Mouse (Mus musculus): ENCODE measurements around the gene Cd244a. TPM values are rescaled to one million over a fixed set of nuclear protein-coding genes. Genes with fewer than 3 reads are reported as not detected.

Cd244a gene
- polyA plus RNA-seq, 1 experiment, result 1.9 TPM

GRCm38 (mm10) chr1:171646429-171646940, 87.5 kb downstream of the Cd244a start:
- Histone ChIP-seq H3K27ac (ENCODE audit: control insufficient read depth, insufficient read depth, low read length) (peak overlapping the region; percentile 23; the same call in 1 of the 2 replicates), H3K27me3 (ENCODE audit: control insufficient read depth, insufficient read depth, low read length) (no peaks in the 10 kb centered on the region), H3K4me3 (ENCODE audit: control insufficient read depth, insufficient read depth, low read length) (no peak overlapping the region), H3K36me3 (ENCODE audit: control insufficient read depth, insufficient read depth, low read length) (no peaks in the 10 kb centered on the region), H3K4me1 (replicated peaks; ENCODE audit: control insufficient read depth, insufficient read depth, low read length) (peaks cover 3% of the 10 kb centered on the region; the same call in 1 of the 2 replicates)
- TF ChIP-seq CTCF (IDR thresholded peaks at IDR 0.05; ENCODE audit: borderline replicate concordance, control insufficient read depth, extremely low read depth, insufficient read depth, low read length, poor library complexity) (no peak), POLR2A (IDR thresholded peaks at IDR 0.05; ENCODE audit: control insufficient read depth, extremely low read depth, insufficient read depth, low read length, poor library complexity) (no peak)
- no peak for DNase-seq
- 77% methylated on average over 5 of the region's 5 CpGs for WGBS

- Histone ChIP-seq H3K4me1 (replicated peaks; ENCODE audit: control insufficient read depth, insufficient read depth, low read length) (peaks cover 3% of the 10 kb centered on the region; the same call in 1 of the 2 replicates), H3K4me3 (ENCODE audit: control insufficient read depth, insufficient read depth, low read length) (no peak overlapping the region), H3K27ac (ENCODE audit: control insufficient read depth, insufficient read depth, low read length) (no peak overlapping the region), H3K27me3 (ENCODE audit: control insufficient read depth, insufficient read depth, low read length) (no peaks in the 10 kb centered on the region), H3K36me3 (ENCODE audit: control insufficient read depth, insufficient read depth, low read length) (no peaks in the 10 kb centered on the region)
- TF ChIP-seq POLR2A (IDR thresholded peaks at IDR 0.05; ENCODE audit: control insufficient read depth, extremely low read depth, insufficient read depth, low read length, poor library complexity), result no peak
- no peak for TF ChIP-seq CTCF (IDR thresholded peaks at IDR 0.05; ENCODE audit: borderline replicate concordance, control insufficient read depth, extremely low read depth, insufficient read depth, low read length, poor library complexity)
- WGBS, result 82% methylated on average over 5 of the region's 5 CpGs
- DNase-seq, result no peak
Observed at GRCm38 (mm10) chr1:171647716-171648115, 88.7 kb downstream of the Cd244a start.

- no peak overlapping the region for H3K27ac ChIP-seq (ENCODE audit: control insufficient read depth, insufficient read depth, low read length)
- no peak for TF ChIP-seq POLR2A (IDR thresholded peaks at IDR 0.05; ENCODE audit: control insufficient read depth, extremely low read depth, insufficient read depth, low read length, poor library complexity)
- TF ChIP-seq CTCF (IDR thresholded peaks at IDR 0.05; ENCODE audit: borderline replicate concordance, control insufficient read depth, extremely low read depth, insufficient read depth, low read length, poor library complexity), result no peak
- no peaks in the 10 kb centered on the region for H3K4me1 ChIP-seq (replicated peaks; ENCODE audit: control insufficient read depth, insufficient read depth, low read length)
- 23% methylated on average over 8 of the region's 8 CpGs for WGBS
- no peak for DNase-seq
- H3K4me3 ChIP-seq (ENCODE audit: control insufficient read depth, insufficient read depth, low read length), result no peak overlapping the region
- no peaks in the 10 kb centered on the region for H3K36me3 ChIP-seq (ENCODE audit: control insufficient read depth, insufficient read depth, low read length)
- H3K27me3 ChIP-seq (ENCODE audit: control insufficient read depth, insufficient read depth, low read length), result no peaks in the 10 kb centered on the region
Observed at GRCm38 (mm10) chr1:171648840-171649239, 89.8 kb downstream of the Cd244a start.

GRCm38 (mm10) chr1:171652734-171653133, 93.7 kb downstream of the Cd244a start, which contains the start of gene Slamf7:
Gene Slamf7, minus strand, starts transcription at chr1:171653035.
- DNase-seq, result no peak
- WGBS, result 91% methylated on average over 5 of the region's 5 CpGs
- H3K27ac ChIP-seq (ENCODE audit: control insufficient read depth, insufficient read depth, low read length), result no peak within 1 kb of the TSS
- no peaks in the 10 kb centered on the region for H3K27me3 ChIP-seq (ENCODE audit: control insufficient read depth, insufficient read depth, low read length)
- TF ChIP-seq POLR2A (IDR thresholded peaks at IDR 0.05; ENCODE audit: control insufficient read depth, extremely low read depth, insufficient read depth, low read length, poor library complexity), result no peak
- no peak for TF ChIP-seq CTCF (IDR thresholded peaks at IDR 0.05; ENCODE audit: borderline replicate concordance, control insufficient read depth, extremely low read depth, insufficient read depth, low read length, poor library complexity)
- no peaks in the 10 kb centered on the region for H3K4me1 ChIP-seq (replicated peaks; ENCODE audit: control insufficient read depth, insufficient read depth, low read length)
- H3K36me3 ChIP-seq (ENCODE audit: control insufficient read depth, insufficient read depth, low read length), result no peaks in the 10 kb centered on the region
- no peak within 1 kb of the TSS for H3K4me3 ChIP-seq (ENCODE audit: control insufficient read depth, insufficient read depth, low read length)

GRCm38 (mm10) chr1:171658561-171658991, 99.6 kb downstream of the Cd244a start:
- no peaks in the 10 kb centered on the region for H3K4me1 ChIP-seq (replicated peaks; ENCODE audit: control insufficient read depth, insufficient read depth, low read length)
- no peaks in the 10 kb centered on the region for H3K36me3 ChIP-seq (ENCODE audit: control insufficient read depth, insufficient read depth, low read length)
- H3K27ac ChIP-seq (ENCODE audit: control insufficient read depth, insufficient read depth, low read length), result no peak overlapping the region
- peak; percentile 8 for DNase-seq
- 82% methylated on average over 5 of the region's 5 CpGs for WGBS
- H3K4me3 ChIP-seq (ENCODE audit: control insufficient read depth, insufficient read depth, low read length), result no peak overlapping the region
- TF ChIP-seq CTCF (IDR thresholded peaks at IDR 0.05; ENCODE audit: borderline replicate concordance, control insufficient read depth, extremely low read depth, insufficient read depth, low read length, poor library complexity) (no peak), POLR2A (IDR thresholded peaks at IDR 0.05; ENCODE audit: control insufficient read depth, extremely low read depth, insufficient read depth, low read length, poor library complexity) (no peak)
- no peaks in the 10 kb centered on the region for H3K27me3 ChIP-seq (ENCODE audit: control insufficient read depth, insufficient read depth, low read length)

Other genes with a start within 250 kb of the Cd244a start
- gene Dedd, start 230.0 kb upstream of the Cd244a start, polyA plus RNA-seq (2012; rRNA removed), result 60.8 and 61.5 TPM in 2 replicates
- gene Nit1, start 213.5 kb upstream of the Cd244a start, polyA plus RNA-seq (2012; rRNA removed), result 48.8 and 52.2 TPM in 2 replicates
- 15.8 and 16.6 TPM in 2 replicates for gene Pfdn2, start 213.5 kb upstream of the Cd244a start, polyA plus RNA-seq (2012; rRNA removed)
- 0.39 and 0.69 TPM in 2 replicates for gene Klhdc9, start 198.4 kb upstream of the Cd244a start, polyA plus RNA-seq (2012; rRNA removed)
- 2.7 and 3.5 TPM in 2 replicates for gene Nectin4, start 189.1 kb upstream of the Cd244a start, polyA plus RNA-seq (2012; rRNA removed)
- gene Arhgap30, start 170.2 kb upstream of the Cd244a start, polyA plus RNA-seq (2012; rRNA removed), result 128 and 141 TPM in 2 replicates
- gene Usf1, start 147.9 kb upstream of the Cd244a start, polyA plus RNA-seq (2012; rRNA removed), result 177 and 184 TPM in 2 replicates
- 5.3 and 6.1 TPM in 2 replicates for gene Tstd1, start 140.3 kb upstream of the Cd244a start, polyA plus RNA-seq (2012; rRNA removed)
- 17.7 and 18.6 TPM in 2 replicates for gene F11r, start 121.7 kb upstream of the Cd244a start, polyA plus RNA-seq (2012; rRNA removed)
- 5.8 and 6.6 TPM in 2 replicates for gene Alyref2, start 55.7 kb upstream of the Cd244a start, polyA plus RNA-seq (2012; rRNA removed)
- 1.9 and 2.5 TPM in 2 replicates for gene Itln1, start 23.9 kb upstream of the Cd244a start, polyA plus RNA-seq (2012; rRNA removed)
- 30.6 and 32.0 TPM in 2 replicates for gene Ly9, start 48.2 kb downstream of the Cd244a start, polyA plus RNA-seq (2012; rRNA removed)
- 4.5 and 6.0 TPM in 2 replicates for gene Slamf7, start 93.8 kb downstream of the Cd244a start, polyA plus RNA-seq (2012; rRNA removed)
- 41.9 and 63.2 TPM in 2 replicates for gene Cd48, start 122.8 kb downstream of the Cd244a start, polyA plus RNA-seq (2012; rRNA removed)
- 20.4 and 20.5 TPM in 2 replicates for gene Slamf1, start 207.9 kb downstream of the Cd244a start, polyA plus RNA-seq (2012; rRNA removed)